Mouse (Mus musculus): Measurements from ENCODE around the gene Wfdc16.
"Not testable (repeated sequence)": the region's sequence is repeated elsewhere in the genome, so short reads cannot be mapped to it uniquely, and the experiment has no call there.

Gene Wfdc16

GRCm38 (mm10) chr2:164603482-164603881 lies 35.1 kb downstream of the Wfdc16 start:
- no peak for DNase-seq (ENCODE audit: extremely low read depth, low read depth, low spot score)

- no peak for DNase-seq (ENCODE audit: extremely low read depth, low read depth, low spot score)
These were observed 38.4 kb downstream of the Wfdc16 start for GRCm38 (mm10) chr2:164600179-164600578.

GRCm38 (mm10) chr2:164593494-164593893 lies 45.1 kb downstream of the Wfdc16 start, which contains the start of gene Eppin:
Gene Eppin, minus strand, starts transcription at chr2:164593594.
- no peak for DNase-seq (ENCODE audit: extremely low read depth, low read depth, low spot score)

GRCm38 (mm10) chr2:164592014-164592413 lies 46.6 kb downstream of the Wfdc16 start:
- DNase-seq (ENCODE audit: extremely low read depth, low read depth, low spot score), result no peak

- not testable (repeated sequence) for DNase-seq (ENCODE audit: extremely low read depth, low read depth, low spot score)
These were observed 53.4 kb downstream of the Wfdc16 start, which contains the start of gene Wfdc6a for GRCm38 (mm10) chr2:164585025-164585725. Gene Wfdc6a, minus strand, starts transcription at chr2:164585447.
